Mouse (Mus musculus): ENCODE measurements around the gene Per2.

Gene Per2

GRCm38 (mm10) chr1:91429212-91429611, 29.9 kb downstream of the Per2 start:
- DNase-seq: no peak

GRCm38 (mm10) chr1:91428614-91429013, 30.5 kb downstream of the Per2 start:
- DNase-seq: peak; percentile 86

GRCm38 (mm10) chr1:91426397-91426796, 32.7 kb downstream of the Per2 start:
- no peak for DNase-seq

GRCm38 (mm10) chr1:91420601-91421065, 38.5 kb downstream of the Per2 start:
- no peak for DNase-seq

GRCm38 (mm10) chr1:91419862-91420600, 39.1 kb downstream of the Per2 start:
- no peak for DNase-seq

GRCm38 (mm10) chr1:91417991-91418390, 41.1 kb downstream of the Per2 start:
- DNase-seq: no peak

- no peak for DNase-seq
Measured at GRCm38 (mm10) chr1:91415311-91415710, 43.8 kb downstream of the Per2 start.

- no peak for DNase-seq
Measured at GRCm38 (mm10) chr1:91414903-91415302, 44.2 kb downstream of the Per2 start.

- peak; percentile 64 for DNase-seq
Measured at GRCm38 (mm10) chr1:91413898-91414594, 45.1 kb downstream of the Per2 start, which contains the start of gene Hes6. TSS of gene Hes6 (minus strand) at chr1:91414038.

GRCm38 (mm10) chr1:91413536-91413897, 45.6 kb downstream of the Per2 start:
- no peak for DNase-seq

GRCm38 (mm10) chr1:91413030-91413506, 46.1 kb downstream of the Per2 start:
- DNase-seq: peak; percentile 97

GRCm38 (mm10) chr1:91412286-91413029, 46.7 kb downstream of the Per2 start:
- DNase-seq: no peak

GRCm38 (mm10) chr1:91411631-91412285, 47.4 kb downstream of the Per2 start:
- no peak for DNase-seq

GRCm38 (mm10) chr1:91407819-91408218, 51.3 kb downstream of the Per2 start:
- no peak for DNase-seq

- peak; percentile 12 for DNase-seq
Measured at GRCm38 (mm10) chr1:91405406-91406169, 53.5 kb downstream of the Per2 start.

GRCm38 (mm10) chr1:91404976-91405375, 54.1 kb downstream of the Per2 start:
- DNase-seq: no peak

- DNase-seq: peak; percentile 84
Measured at GRCm38 (mm10) chr1:91398260-91399062, 60.7 kb downstream of the Per2 start, which contains the start of gene Ilkap. TSS of gene Ilkap (minus strand) at chr1:91398815.

- no peak for DNase-seq
Measured at GRCm38 (mm10) chr1:91397927-91398259, 61.2 kb downstream of the Per2 start.

GRCm38 (mm10) chr1:91390369-91390768, 68.8 kb downstream of the Per2 start:
- no peak for DNase-seq

GRCm38 (mm10) chr1:91381091-91381471, 78.0 kb downstream of the Per2 start:
- DNase-seq: no peak

- peak; percentile 74 for DNase-seq
Measured at GRCm38 (mm10) chr1:91380453-91381090, 78.6 kb downstream of the Per2 start.

All from thymus, postnatal 14 days (tissue).